Mouse (Mus musculus) neural tube, embryonic 12.5 days (tissue): ENCODE results near the gene Sp6. TPM values are rescaled to one million over a fixed set of nuclear protein-coding genes. Genes with fewer than 3 reads are reported as not detected.
A peak's percentile ranks its signal among the peaks of the same experiment; 100 is the strongest.

Experiments used
- ATAC-seq: fragments of 200-750 bp; cut with Nextera tagmentation; 2 replicates; pipeline ENCODE4 v1.8.0; 2017; ENCODE audit warnings: low read depth, mild to moderate bottlenecking, moderate TSS enrichment, moderate library complexity; ENCODE audit not compliant: low FRiP score
- H3K27ac ChIP-seq: fragments of 300-500 bp; sonication (generic); 2 replicates; pipeline ENCODE4 v1.5.1; 2016
- H3K27me3 ChIP-seq: fragments of 300-500 bp; sonication (generic); replicated peaks from 2 replicates; pipeline ENCODE4 v1.6.1; 2016; ENCODE audit warnings: mild to moderate bottlenecking
- H3K36me3 ChIP-seq: fragments of 300-500 bp; sonication (generic); 2 replicates; pipeline ENCODE4 v1.6.1; 2016; ENCODE audit warnings: mild to moderate bottlenecking
- H3K4me1 ChIP-seq: fragments of 300-500 bp; sonication (generic); 2 replicates; pipeline ENCODE4 v1.6.1; 2016
- H3K4me2 ChIP-seq: fragments of 300-500 bp; sonication (generic); replicated peaks from 2 replicates; pipeline ENCODE4 v1.6.1; 2016; ENCODE audit warnings: mild to moderate bottlenecking
- H3K4me3 ChIP-seq: fragments of 300-500 bp; sonication (generic); 2 replicates; pipeline ENCODE4 v1.5.1; 2016
- H3K9ac ChIP-seq: fragments of 300-500 bp; sonication (generic); 2 replicates; pipeline ENCODE4 v1.6.1; 2016; ENCODE audit warnings: mild to moderate bottlenecking
- H3K9me3 ChIP-seq: fragments of 300-500 bp; sonication (generic); 2 replicates; pipeline ENCODE4 v1.6.1; 2016; ENCODE audit warnings: mild to moderate bottlenecking
- WGBS: fragments of 180-500 bp; shearing (Covaris S2); methylation state at CpG from one replicate; pipeline ENCODE4 v1.1.7; 2016; 5-methylcytosine and 5-hydroxymethylcytosine counted together
- polyA plus RNA-seq: library from polyadenylated mRNA; unstranded; fragments of >200 nt; fragmentation: Nextera tagmentation; extraction: Ambion mirVana; gene quantifications from 2 replicates; pipeline ENCODE4 v1.2.1, GENCODE M21; 2016

Sp6 gene
- polyA plus RNA-seq, 1 experiment from 2014 or later = 0.23 TPM

DNA sequence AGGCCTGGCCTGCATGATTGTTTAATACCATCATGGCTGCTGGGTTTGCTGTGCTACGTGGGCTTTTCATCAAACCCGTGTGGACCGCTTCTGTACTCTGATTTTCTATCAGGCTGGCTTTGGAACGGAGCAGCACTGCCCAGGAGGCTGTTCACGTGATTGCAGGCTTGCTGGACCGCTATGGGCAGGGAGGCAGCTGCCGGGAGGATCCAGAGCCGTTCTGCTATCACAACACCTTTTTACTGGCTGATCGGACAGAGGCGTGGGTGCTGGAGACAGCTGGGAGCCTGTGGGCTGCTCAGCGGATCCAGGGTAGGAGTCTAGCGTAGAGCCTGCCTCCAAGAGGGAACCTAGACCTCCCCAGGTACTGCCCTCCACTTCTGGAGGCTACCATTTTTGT, 18.8 kb downstream of the Sp6 start:
- H3K27ac ChIP-seq = no peak overlapping the region
- H3K4me2 ChIP-seq = no peak overlapping the region
- H3K36me3 ChIP-seq = peaks cover 9% of the 10 kb centered on the region; the same call in 1 of the 2 replicates
- 87% methylated on average over 12 of the region's 12 CpGs for WGBS
- H3K4me1 ChIP-seq = peaks cover 11% of the 10 kb centered on the region; the same call in 1 of the 2 replicates
- H3K4me3 ChIP-seq = no peak overlapping the region
- no peak for ATAC-seq
- no peaks in the 10 kb centered on the region for H3K9me3 ChIP-seq
- no peaks in the 10 kb centered on the region for H3K27me3 ChIP-seq
- no peak overlapping the region for H3K9ac ChIP-seq

DNA sequence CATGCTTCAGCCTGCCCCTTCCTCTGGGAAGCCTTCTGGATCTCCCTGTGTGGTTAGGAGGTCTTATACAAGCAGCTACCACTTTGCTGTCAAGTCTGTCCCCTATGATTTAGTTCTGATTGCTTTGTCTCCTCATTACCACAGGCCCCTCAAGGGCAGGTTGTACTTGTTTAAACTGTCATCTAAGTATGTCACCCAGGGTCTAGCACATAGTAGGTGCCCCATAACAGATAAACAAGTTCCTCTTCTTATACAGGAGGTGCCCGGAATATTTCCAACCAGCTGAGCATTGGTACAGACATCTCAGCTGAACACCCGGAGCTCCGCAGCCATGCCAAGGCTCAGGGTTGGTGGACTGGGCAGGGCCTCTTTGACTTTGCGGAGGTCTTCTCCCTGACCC, 19.3 kb downstream of the Sp6 start:
- Histone ChIP-seq H3K36me3 (peaks cover 9% of the 10 kb centered on the region; the same call in 1 of the 2 replicates), H3K4me2 (no peak overlapping the region), H3K9me3 (no peaks in the 10 kb centered on the region), H3K27ac (no peak overlapping the region), H3K4me3 (no peak overlapping the region), H3K27me3 (no peaks in the 10 kb centered on the region), H3K4me1 (peaks cover 11% of the 10 kb centered on the region; the same call in 1 of the 2 replicates), H3K9ac (no peak overlapping the region)
- 95% methylated on average over 4 of the region's 4 CpGs for WGBS
- ATAC-seq = no peak

DNA sequence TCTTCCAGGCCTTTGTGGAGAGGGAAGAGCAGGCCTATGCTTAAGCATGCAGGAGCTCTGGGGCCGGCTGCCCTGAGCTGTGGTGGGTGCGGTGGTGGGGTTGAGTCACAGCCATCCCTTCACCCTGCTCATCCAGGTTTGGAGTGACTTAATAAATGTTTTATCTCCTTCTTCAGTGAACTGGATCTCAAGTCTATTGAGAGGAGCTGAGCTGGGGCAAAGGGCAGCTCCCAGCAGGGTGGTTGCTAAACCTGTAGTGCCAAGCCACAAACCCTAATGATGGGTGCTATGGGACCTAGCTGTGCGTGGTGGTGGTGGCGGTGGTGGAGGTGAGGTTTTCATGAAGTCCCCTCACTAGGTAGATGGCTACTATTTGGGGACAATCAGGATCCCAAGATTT, 20.6 kb downstream of the Sp6 start:
- Histone ChIP-seq H3K4me1 (peaks cover 11% of the 10 kb centered on the region; the same call in 1 of the 2 replicates), H3K9me3 (no peaks in the 10 kb centered on the region), H3K36me3 (peaks cover 9% of the 10 kb centered on the region; the same call in 1 of the 2 replicates), H3K4me3 (no peak overlapping the region), H3K27me3 (no peaks in the 10 kb centered on the region), H3K4me2 (no peak overlapping the region), H3K9ac (no peak overlapping the region), H3K27ac (no peak overlapping the region)
- WGBS = 89% methylated on average over 4 of the region's 4 CpGs
- ATAC-seq = no peak

DNA sequence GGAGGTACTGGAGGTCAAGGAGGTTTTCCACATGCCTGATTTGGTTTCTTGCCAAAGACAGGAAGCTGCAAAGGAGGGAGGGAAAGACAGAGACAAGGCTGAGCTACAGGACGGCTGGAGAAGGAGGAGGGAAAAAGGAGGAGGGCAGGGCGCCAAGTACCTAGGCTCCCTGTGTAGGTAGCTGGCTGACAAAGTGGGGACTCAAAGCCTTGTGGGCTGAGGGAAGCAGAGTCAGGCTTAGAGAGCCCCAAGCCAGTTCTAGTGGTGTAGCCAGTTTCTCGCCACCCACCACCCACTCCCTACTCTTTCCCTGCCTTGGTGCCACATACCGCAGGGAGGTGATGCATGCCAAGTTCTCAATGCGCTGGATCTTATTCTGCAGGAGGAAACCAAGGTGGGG, 22.9 kb downstream of the Sp6 start:
- H3K36me3 ChIP-seq = peaks cover 9% of the 10 kb centered on the region; the same call in 1 of the 2 replicates
- H3K9ac ChIP-seq = no peak overlapping the region
- H3K4me1 ChIP-seq = no peaks in the 10 kb centered on the region; the same call in 1 of the 2 replicates
- no peak overlapping the region for H3K4me2 ChIP-seq
- WGBS = 78% methylated on average over 5 of the region's 5 CpGs
- H3K27ac ChIP-seq = no peak overlapping the region
- H3K9me3 ChIP-seq = no peaks in the 10 kb centered on the region
- no peak overlapping the region for H3K4me3 ChIP-seq
- no peak for ATAC-seq
- H3K27me3 ChIP-seq = no peaks in the 10 kb centered on the region

DNA sequence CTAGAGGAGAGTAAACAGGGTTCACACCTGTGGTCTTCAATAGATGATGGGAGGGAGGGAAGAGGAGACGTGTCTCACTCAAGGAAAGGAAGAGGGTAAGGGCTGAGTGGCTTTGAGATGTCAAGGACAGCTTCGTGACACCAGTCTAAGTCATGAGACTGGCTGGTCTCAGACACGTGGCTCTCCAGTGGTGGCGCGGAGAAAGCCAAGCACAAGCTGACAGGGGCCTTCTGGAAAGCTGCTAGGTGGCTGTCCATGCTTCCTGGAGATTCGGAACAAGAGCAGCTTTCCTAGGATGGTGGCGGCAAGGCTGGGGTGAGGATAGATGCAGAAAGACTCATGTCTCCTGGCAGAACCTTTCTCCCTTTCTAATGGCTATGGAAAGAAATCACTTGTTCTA, 25.7 kb downstream of the Sp6 start:
- H3K9ac ChIP-seq = no peak overlapping the region

DNA sequence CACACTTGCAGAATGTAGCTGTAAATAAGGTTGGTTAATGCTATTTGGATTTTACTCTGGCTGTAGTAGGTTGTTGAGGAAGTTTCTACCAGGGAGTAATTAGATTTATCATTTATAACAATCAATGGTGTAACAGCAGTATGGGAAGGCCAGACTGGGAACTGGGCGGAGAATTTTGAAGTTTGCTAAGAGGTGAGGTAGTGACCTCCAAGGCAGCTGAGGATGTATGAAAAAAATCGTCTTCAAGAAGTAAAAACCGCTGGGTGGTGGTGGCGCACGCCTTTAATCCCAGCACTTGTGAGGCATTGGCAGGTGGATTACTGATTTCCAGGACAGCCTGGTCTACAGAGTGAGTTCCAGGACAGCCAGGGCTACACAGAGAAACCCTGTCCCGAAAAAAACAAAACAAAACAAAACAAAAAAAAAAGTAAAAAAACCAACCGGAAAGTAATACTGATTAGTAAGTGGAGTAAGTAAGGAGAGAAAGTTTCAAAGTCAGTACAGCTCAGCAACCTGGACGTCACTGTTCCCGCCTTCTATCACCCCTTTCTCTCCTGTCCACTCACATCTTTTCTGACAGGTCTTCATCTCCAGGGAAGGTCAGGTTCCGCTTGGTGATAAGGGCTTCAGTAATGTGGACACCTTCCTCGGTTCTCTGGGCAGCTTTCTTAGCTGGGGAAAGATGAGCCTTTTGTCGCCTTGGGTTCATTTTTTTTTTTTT, 27.3 kb downstream of the Sp6 start:
- no peaks in the 10 kb centered on the region for H3K27me3 ChIP-seq
- WGBS = 54% methylated on average over 12 of the region's 12 CpGs
- H3K9me3 ChIP-seq = no peaks in the 10 kb centered on the region
- H3K4me3 ChIP-seq = peak overlapping the region; percentile 76
- H3K36me3 ChIP-seq = peaks cover 9% of the 10 kb centered on the region; the same call in 1 of the 2 replicates
- ATAC-seq = no peak
- H3K4me2 ChIP-seq = peak overlapping the region; percentile 77
- H3K9ac ChIP-seq = no peak overlapping the region
- H3K27ac ChIP-seq = no peak overlapping the region
- H3K4me1 ChIP-seq = peaks cover 8% of the 10 kb centered on the region

More for the DNA sequence above, 25.7 kb downstream of the Sp6 start:
- H3K36me3 ChIP-seq = no peaks in the 10 kb centered on the region
- H3K9me3 ChIP-seq = no peaks in the 10 kb centered on the region
- H3K27me3 ChIP-seq = no peaks in the 10 kb centered on the region
- no peak overlapping the region for H3K27ac ChIP-seq
- no peak for ATAC-seq
- 66% methylated on average over 7 of the region's 7 CpGs for WGBS
- H3K4me2 ChIP-seq = no peak overlapping the region
- H3K4me1 ChIP-seq = peaks cover 8% of the 10 kb centered on the region
- H3K4me3 ChIP-seq = no peak overlapping the region

DNA sequence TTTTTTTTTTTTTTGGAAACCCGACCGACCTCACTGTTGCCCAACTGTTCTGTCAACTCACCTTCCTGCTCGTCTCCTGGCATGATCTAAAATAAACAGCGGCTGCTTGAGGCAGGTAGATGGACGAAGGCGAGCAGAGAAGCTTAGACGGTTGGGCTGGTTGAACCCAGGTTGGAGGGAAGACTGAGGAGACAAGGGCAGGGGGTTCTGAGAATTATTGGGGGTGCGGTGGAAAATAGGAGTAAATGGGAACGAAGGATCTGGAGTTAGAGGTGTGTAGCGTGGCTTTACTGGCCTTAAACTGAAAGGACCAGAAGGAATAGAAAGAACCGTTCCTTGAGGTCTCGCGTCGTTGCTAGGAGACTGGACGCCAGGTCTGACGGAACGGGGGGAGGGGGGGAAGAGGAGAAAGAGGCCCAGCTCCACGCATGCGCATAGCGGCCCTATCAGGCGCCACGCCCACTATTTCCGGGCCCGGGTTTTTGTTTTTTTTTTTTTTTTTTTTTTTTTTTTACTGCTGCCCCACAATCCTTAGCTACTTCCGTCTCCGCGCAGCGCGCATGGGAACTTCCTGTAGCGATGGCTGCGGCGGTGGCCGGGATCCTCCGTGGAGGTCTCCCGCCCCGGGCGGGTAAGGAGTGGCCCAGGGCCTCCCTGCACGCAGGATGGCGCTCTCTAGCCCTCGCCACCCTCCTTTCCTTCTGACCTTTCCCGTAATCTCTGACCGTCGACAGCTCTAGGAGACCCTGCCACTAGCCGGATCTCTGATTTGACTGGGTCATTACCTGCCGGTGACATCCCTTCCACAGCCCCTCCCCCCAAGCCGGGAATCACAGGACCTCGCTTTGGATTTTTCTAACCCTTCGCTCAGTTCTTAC, 28.1 kb downstream of the Sp6 start, which contains the start of the genes Lrrc46 and Mrpl10:
Lrrc46 (minus strand) TSS at position 386 of the 878 bp plus-strand sequence.
Mrpl10 (plus strand) TSS at position 539 of the 878 bp plus-strand sequence.
- Histone ChIP-seq H3K27ac (no peak within 1 kb of the TSS), H3K9me3 (no peaks in the 10 kb centered on the region), H3K4me3 (peak within 1 kb of the TSS; percentile 76), H3K36me3 (peaks cover 13% of the 10 kb centered on the region; the same call in 1 of the 2 replicates), H3K9ac (peak within 1 kb of the TSS; percentile 82), H3K4me2 (peak within 1 kb of the TSS; percentile 77), H3K4me1 (peaks cover 8% of the 10 kb centered on the region), H3K27me3 (no peaks in the 10 kb centered on the region)
- under 1% methylated on average over 48 of the region's 48 CpGs for WGBS
- peak; percentile 91 for ATAC-seq

DNA sequence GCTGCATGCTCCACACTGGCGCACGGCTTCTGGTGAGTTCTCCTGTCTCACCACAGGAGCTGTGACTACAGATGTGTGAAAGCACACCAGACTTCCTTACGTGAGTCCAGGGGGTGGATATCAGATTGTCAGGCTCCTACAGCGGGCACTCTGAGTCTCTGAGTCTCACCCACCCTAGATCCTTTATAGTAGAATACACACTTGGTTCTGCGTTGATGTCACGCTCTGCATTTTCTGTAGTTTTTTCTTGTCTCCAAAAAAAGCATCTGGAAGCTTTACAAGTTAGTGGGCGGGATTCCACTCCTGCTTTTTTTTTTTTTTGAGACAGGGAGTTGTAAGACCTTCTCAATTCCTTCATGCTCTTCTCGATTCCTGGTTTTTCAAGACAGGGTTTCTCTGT, 31.7 kb downstream of the Sp6 start:
- H3K9ac ChIP-seq = no peak overlapping the region
- no peak overlapping the region for H3K4me3 ChIP-seq
- H3K36me3 ChIP-seq = peaks cover 33% of the 10 kb centered on the region
- no peaks in the 10 kb centered on the region for H3K27me3 ChIP-seq
- peaks cover 8% of the 10 kb centered on the region for H3K4me1 ChIP-seq
- WGBS = 99% methylated on average over 8 of the region's 8 CpGs
- H3K9me3 ChIP-seq = no peaks in the 10 kb centered on the region
- no peak for ATAC-seq
- no peak overlapping the region for H3K27ac ChIP-seq
- no peak overlapping the region for H3K4me2 ChIP-seq

DNA sequence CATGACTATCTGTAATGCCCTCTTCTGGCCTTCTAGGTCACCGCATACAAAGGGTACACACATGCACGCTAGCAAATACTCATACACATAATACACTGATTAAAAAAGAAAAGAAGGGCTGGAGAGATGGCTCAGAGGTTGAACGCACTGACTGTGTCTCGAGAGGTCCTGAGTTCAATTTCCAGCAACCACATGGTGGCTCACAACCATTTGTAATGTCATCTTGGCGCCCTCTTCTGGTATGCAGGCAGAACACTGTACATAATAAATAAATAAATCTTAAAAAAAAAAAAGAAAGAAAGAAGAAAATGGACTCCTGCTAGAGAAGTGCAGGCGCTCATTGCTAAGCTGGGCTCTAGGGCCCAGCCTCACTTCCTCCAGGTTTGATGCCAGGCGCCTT, 32.7 kb downstream of the Sp6 start:
- H3K9ac ChIP-seq = no peak overlapping the region
- H3K4me2 ChIP-seq = no peak overlapping the region
- H3K4me1 ChIP-seq = peaks cover 15% of the 10 kb centered on the region
- peaks cover 33% of the 10 kb centered on the region for H3K36me3 ChIP-seq
- H3K9me3 ChIP-seq = no peaks in the 10 kb centered on the region
- H3K4me3 ChIP-seq = no peak overlapping the region
- no peak overlapping the region for H3K27ac ChIP-seq
- no peak for ATAC-seq
- no peaks in the 10 kb centered on the region for H3K27me3 ChIP-seq
- WGBS = 81% methylated on average over 7 of the region's 7 CpGs

DNA sequence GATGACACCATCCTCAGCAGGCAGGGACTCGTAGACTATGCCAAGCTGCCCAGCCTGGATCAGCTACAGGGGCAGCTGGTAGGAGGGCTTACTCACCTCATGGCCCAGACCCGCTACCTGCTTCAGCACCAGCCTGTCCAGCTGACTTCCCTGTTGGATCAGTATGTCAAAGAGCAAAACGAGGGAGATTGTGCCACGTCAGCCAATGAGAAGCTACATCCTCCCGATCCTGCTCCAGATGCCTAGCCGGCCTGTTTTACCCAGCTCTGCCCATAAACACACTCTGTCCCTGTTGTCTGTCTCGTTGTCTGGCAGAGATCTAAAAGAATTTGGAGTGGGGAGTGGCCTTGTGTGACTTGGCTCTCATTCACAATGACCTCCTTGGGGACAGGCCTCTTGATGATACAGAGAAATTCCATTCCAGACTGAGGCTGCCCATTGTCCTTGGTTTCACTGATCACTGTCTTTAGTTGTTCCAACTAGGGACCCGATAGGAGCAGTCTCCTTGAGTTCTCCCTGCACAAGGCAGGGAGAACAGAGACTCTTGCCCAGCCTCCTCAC, 35.0 kb downstream of the Sp6 start:
- no peaks in the 10 kb centered on the region for H3K9me3 ChIP-seq
- WGBS = 87% methylated on average over 8 of the region's 8 CpGs
- no peak overlapping the region for H3K27ac ChIP-seq
- H3K4me1 ChIP-seq = peaks cover 22% of the 10 kb centered on the region
- H3K4me2 ChIP-seq = no peak overlapping the region
- H3K9ac ChIP-seq = no peak overlapping the region
- H3K36me3 ChIP-seq = peaks cover 33% of the 10 kb centered on the region
- H3K27me3 ChIP-seq = no peaks in the 10 kb centered on the region
- no peak for ATAC-seq
- H3K4me3 ChIP-seq = no peak overlapping the region

DNA sequence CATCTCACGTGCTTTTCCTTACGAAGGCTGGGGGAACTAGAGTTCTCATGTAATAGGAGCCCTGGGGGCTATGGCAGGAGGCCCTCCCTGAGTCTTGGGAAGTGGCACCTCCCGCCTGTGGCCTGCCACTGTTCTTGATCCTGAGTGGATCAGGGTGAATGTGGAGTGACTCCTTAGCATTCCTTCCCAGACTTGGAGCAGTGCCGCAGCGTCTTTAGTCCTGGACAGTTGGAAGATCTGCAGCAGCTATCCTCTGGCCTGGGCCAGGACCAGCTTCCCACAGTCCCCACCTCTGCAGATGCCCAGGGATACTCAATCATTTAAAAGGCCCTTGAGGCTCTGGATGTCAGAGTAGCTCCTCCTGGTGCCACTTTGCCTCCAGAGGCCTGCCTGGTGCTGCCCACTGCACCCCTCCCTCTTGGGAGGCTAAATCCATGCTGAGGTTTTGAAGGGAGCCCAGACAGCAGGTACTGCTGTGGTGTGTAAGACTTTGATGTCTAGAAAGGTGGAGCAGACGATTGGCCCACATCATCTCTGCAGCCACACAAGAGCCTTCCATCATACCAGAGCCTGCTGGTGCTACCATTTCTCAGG, 36.4 kb downstream of the Sp6 start:
- Histone ChIP-seq H3K4me1 (peaks cover 22% of the 10 kb centered on the region), H3K27ac (no peak overlapping the region), H3K4me3 (no peak overlapping the region), H3K4me2 (no peak overlapping the region), H3K36me3 (peaks cover 40% of the 10 kb centered on the region), H3K9me3 (no peaks in the 10 kb centered on the region), H3K27me3 (no peaks in the 10 kb centered on the region), H3K9ac (no peak overlapping the region)
- 80% methylated on average over 6 of the region's 6 CpGs for WGBS
- ATAC-seq = no peak
